Mouse (Mus musculus): ENCODE measurements at regions not wholly inside any gene's neighbourhood (a gene's known extent, or its start where the extent isn't known, plus 50 kb on each side); places are given as distances from the start of the nearest gene placed in this dataset.

DNA sequence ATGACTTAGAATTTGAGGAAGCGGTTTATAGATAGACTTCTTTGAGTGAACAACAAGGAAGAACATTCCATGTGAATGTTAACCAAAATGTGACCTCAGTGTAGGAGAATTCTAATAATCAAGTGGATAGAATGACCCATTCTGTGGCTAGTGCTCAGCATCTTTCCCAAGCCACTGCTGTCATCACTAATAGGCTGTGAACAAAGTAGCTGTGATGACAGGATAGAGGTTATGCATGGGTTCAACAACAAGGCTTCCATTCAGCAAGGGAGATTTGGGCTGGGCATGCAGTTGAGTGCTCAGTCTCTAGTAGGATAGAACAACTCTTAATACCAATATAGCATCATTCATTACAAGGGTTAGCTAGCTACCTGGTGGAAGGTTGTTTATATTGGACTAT lies 483.0 kb upstream of the Pappa start:
- no peak for DNase-seq (ENCODE audit: low spot score in 2 of 2)
- no peak overlapping the region for H3K27ac ChIP-seq
- no peak overlapping the region for H3K4me3 ChIP-seq
- TF ChIP-seq CTCF (conservative IDR thresholded peaks at IDR 0.05), result no peak

GRCm38 (mm10) chr4:64645141-64645540 lies 478.8 kb upstream of the Pappa start:
- no peak for DNase-seq (ENCODE audit: low spot score in 2 of 2)
- Histone ChIP-seq H3K27ac (no peak overlapping the region), H3K4me3 (no peak overlapping the region)
- no peak for TF ChIP-seq CTCF (conservative IDR thresholded peaks at IDR 0.05)

DNA sequence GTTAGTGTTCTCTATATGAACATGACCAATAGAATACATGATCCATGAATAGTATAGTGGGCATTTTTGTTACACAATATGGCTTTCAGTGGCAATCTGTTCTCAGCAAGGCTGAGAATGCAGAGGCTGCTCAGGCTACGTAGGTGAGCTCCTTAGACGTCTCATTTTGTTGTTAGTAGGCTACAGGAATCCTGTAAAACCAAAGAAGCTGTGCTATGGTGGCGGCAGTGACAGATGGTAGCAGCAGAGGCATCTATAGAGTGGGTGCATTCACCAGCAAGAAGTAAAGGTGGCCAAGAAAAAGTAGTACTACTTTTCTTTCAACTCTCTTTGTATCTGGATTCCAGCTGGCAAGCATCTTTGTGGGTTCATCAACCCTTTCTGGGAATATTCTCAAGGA lies 469.8 kb upstream of the Pappa start:
- no peak for DNase-seq (ENCODE audit: low spot score in 2 of 2)
- Histone ChIP-seq H3K27ac (no peak overlapping the region), H3K4me3 (no peak overlapping the region)
- TF ChIP-seq CTCF (conservative IDR thresholded peaks at IDR 0.05), result no peak

GRCm38 (mm10) chr4:64655534-64655933 lies 468.4 kb upstream of the Pappa start:
- H3K4me3 ChIP-seq, result no peak overlapping the region
- no peak for TF ChIP-seq CTCF (conservative IDR thresholded peaks at IDR 0.05)
- H3K27ac ChIP-seq, result no peak overlapping the region
- no peak for DNase-seq (ENCODE audit: low spot score in 2 of 2)

DNA sequence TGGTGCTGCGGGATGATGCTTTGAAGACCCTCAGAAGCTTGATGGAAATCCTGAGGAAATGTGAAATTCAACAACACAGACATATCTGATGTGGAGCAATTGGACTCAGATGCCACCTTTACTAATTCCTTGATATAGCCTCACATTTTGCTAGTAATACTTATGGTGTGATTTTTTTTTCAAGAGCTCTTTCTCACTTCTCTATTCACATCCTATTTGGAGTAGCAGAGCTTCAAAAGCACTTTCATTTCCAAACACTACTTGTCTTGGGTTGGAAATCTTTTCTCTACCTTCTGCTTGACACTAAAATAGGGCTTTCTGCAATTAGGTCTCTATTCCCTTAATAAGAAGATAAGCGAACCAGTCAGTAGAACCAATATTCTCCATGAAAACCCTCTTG lies 460.3 kb upstream of the Pappa start:
- no peak for DNase-seq (ENCODE audit: low spot score in 2 of 2)
- no peak for TF ChIP-seq CTCF (conservative IDR thresholded peaks at IDR 0.05)
- H3K27ac ChIP-seq, result no peak overlapping the region
- H3K4me3 ChIP-seq, result no peak overlapping the region

- no peak overlapping the region for H3K27ac ChIP-seq
- DNase-seq (ENCODE audit: low spot score in 2 of 2), result no peak
- H3K4me3 ChIP-seq, result no peak overlapping the region
- no peak for TF ChIP-seq CTCF (conservative IDR thresholded peaks at IDR 0.05)
Measured at GRCm38 (mm10) chr4:64667998-64668397, 456.0 kb upstream of the Pappa start.

GRCm38 (mm10) chr4:64669722-64670121 lies 454.3 kb upstream of the Pappa start:
- no peak for TF ChIP-seq CTCF (conservative IDR thresholded peaks at IDR 0.05)
- DNase-seq (ENCODE audit: low spot score in 2 of 2), result no peak
- H3K4me3 ChIP-seq, result no peak overlapping the region

GRCm38 (mm10) chr4:64676438-64676837 lies 447.5 kb upstream of the Pappa start:
- Histone ChIP-seq H3K27ac (no peak overlapping the region), H3K4me3 (no peak overlapping the region)
- TF ChIP-seq CTCF (conservative IDR thresholded peaks at IDR 0.05), result no peak
- no peak for DNase-seq (ENCODE audit: low spot score in 2 of 2)

More at GRCm38 (mm10) chr4:64669722-64670121, 454.3 kb upstream of the Pappa start:
- H3K27ac ChIP-seq, result no peak overlapping the region

GRCm38 (mm10) chr4:64676881-64677280 lies 447.1 kb upstream of the Pappa start:
- no peak overlapping the region for H3K4me3 ChIP-seq
- no peak for TF ChIP-seq CTCF (conservative IDR thresholded peaks at IDR 0.05)
- no peak overlapping the region for H3K27ac ChIP-seq
- DNase-seq (ENCODE audit: low spot score in 2 of 2), result no peak

GRCm38 (mm10) chr4:64684654-64685053 lies 439.3 kb upstream of the Pappa start:
- Histone ChIP-seq H3K27ac (no peak overlapping the region), H3K4me3 (no peak overlapping the region)
- TF ChIP-seq CTCF (conservative IDR thresholded peaks at IDR 0.05), result no peak
- no peak for DNase-seq (ENCODE audit: low spot score in 2 of 2)

DNA sequence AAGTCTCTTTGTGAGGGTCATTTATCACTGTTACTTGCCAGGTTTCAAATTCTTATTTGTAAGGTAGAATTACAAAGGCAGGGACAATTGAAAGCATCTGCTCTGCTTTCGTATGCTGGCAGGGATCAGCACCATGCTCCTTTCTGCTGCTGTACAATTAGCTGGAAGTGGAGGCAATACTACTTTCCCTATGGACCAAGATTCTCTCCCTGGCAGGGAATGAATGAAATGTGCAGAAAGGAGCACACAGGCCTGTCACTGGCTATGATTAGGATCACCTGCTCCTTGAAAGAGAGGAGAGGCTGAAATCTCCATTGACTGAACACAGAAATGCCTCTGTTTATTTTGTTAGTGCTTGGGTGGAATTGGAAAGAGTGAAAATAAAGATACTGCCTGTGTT lies 427.8 kb upstream of the Pappa start:
- no peak for TF ChIP-seq CTCF (conservative IDR thresholded peaks at IDR 0.05)
- H3K4me3 ChIP-seq, result no peak overlapping the region
- no peak overlapping the region for H3K27ac ChIP-seq
- no peak for DNase-seq (ENCODE audit: low spot score in 2 of 2)

- no peak for TF ChIP-seq CTCF (conservative IDR thresholded peaks at IDR 0.05)
- H3K4me3 ChIP-seq, result no peak overlapping the region
- DNase-seq (ENCODE audit: low spot score in 2 of 2), result no peak
- no peak overlapping the region for H3K27ac ChIP-seq
Measured at GRCm38 (mm10) chr4:64723296-64723695, 400.7 kb upstream of the Pappa start.

GRCm38 (mm10) chr4:64724851-64725250 lies 399.1 kb upstream of the Pappa start:
- DNase-seq (ENCODE audit: low spot score in 2 of 2), result no peak
- no peak overlapping the region for H3K4me3 ChIP-seq
- no peak overlapping the region for H3K27ac ChIP-seq
- TF ChIP-seq CTCF (conservative IDR thresholded peaks at IDR 0.05), result no peak

GRCm38 (mm10) chr4:64755986-64756385 lies 368.0 kb upstream of the Pappa start:
- no peak overlapping the region for H3K4me3 ChIP-seq

GRCm38 (mm10) chr4:64768610-64769009 lies 355.4 kb upstream of the Pappa start:
- DNase-seq (ENCODE audit: low spot score in 2 of 2), result no peak
- H3K4me3 ChIP-seq, result no peak overlapping the region
- TF ChIP-seq CTCF (conservative IDR thresholded peaks at IDR 0.05), result no peak
- no peak overlapping the region for H3K27ac ChIP-seq

More at GRCm38 (mm10) chr4:64755986-64756385, 368.0 kb upstream of the Pappa start:
- H3K27ac ChIP-seq, result no peak overlapping the region
- no peak for TF ChIP-seq CTCF (conservative IDR thresholded peaks at IDR 0.05)
- DNase-seq (ENCODE audit: low spot score in 2 of 2), result no peak

Data from layer of hippocampus, adult 2 months (tissue).